Mouse (Mus musculus) cerebellum, postnatal 25 days (tissue): ENCODE results near the gene Slc22a14.

ENCODE experiments used
- DNase-seq, 2 experiments: peaks; one replicate each; pipeline ENCODE4 v3.0.0; 2021; ENCODE audit warnings: mixed read lengths in 2 of 2

Gene Slc22a14

GRCm38 (mm10) chr9:119192202-119192990, 173.0 kb downstream of the Slc22a14 start:
- DNase-seq: peak; percentile 60 to 78

- DNase-seq: no peak
Observed at GRCm38 (mm10) chr9:119181241-119181728, 184.1 kb downstream of the Slc22a14 start.

- no peak for DNase-seq
Observed at GRCm38 (mm10) chr9:119179292-119179691, 186.1 kb downstream of the Slc22a14 start.

GRCm38 (mm10) chr9:119167608-119168007, 197.7 kb downstream of the Slc22a14 start:
- no peak for DNase-seq

- no peak for DNase-seq
Observed at GRCm38 (mm10) chr9:119165548-119165947, 199.8 kb downstream of the Slc22a14 start.

- DNase-seq: no peak
Observed at GRCm38 (mm10) chr9:119164743-119165142, 200.6 kb downstream of the Slc22a14 start.

GRCm38 (mm10) chr9:119160689-119161088, 204.7 kb downstream of the Slc22a14 start:
- no peak for DNase-seq

- DNase-seq: no peak
Observed at GRCm38 (mm10) chr9:119158861-119159260, 206.5 kb downstream of the Slc22a14 start, which contains the start of gene Gm47289. Gene Gm47289 (plus strand): TSS chr9:119159161.

GRCm38 (mm10) chr9:119156278-119157201, 208.8 kb downstream of the Slc22a14 start, which contains the start of gene Acaa1b:
Gene Acaa1b (minus strand): TSS chr9:119157093.
- DNase-seq: peak; percentile 63 to 80

- DNase-seq: no peak
Observed at GRCm38 (mm10) chr9:119155826-119156225, 209.5 kb downstream of the Slc22a14 start.

GRCm38 (mm10) chr9:119155416-119155815, 209.9 kb downstream of the Slc22a14 start:
- no peak for DNase-seq

GRCm38 (mm10) chr9:119151751-119152150, 213.6 kb downstream of the Slc22a14 start:
- DNase-seq: no peak

GRCm38 (mm10) chr9:119149601-119150000, 215.8 kb downstream of the Slc22a14 start:
- no peak for DNase-seq

GRCm38 (mm10) chr9:119146098-119146770, 219.1 kb downstream of the Slc22a14 start:
- no peak for DNase-seq

- DNase-seq: no peak
Observed at GRCm38 (mm10) chr9:119145638-119146037, 219.7 kb downstream of the Slc22a14 start.

GRCm38 (mm10) chr9:119145137-119145536, 220.2 kb downstream of the Slc22a14 start:
- DNase-seq: no peak

- DNase-seq: peak; percentile 70 to 87
Observed at GRCm38 (mm10) chr9:119144696-119145095, 220.7 kb downstream of the Slc22a14 start.

- no peak for DNase-seq
Observed at GRCm38 (mm10) chr9:119143372-119143771, 222.0 kb downstream of the Slc22a14 start.

- no peak for DNase-seq
Observed at GRCm38 (mm10) chr9:119142066-119142465, 223.3 kb downstream of the Slc22a14 start.

- no peak for DNase-seq
Observed at GRCm38 (mm10) chr9:119138836-119139235, 226.5 kb downstream of the Slc22a14 start.

GRCm38 (mm10) chr9:119130692-119131091, 234.7 kb downstream of the Slc22a14 start:
- DNase-seq: no peak

GRCm38 (mm10) chr9:119128436-119129181, 236.7 kb downstream of the Slc22a14 start:
- DNase-seq: no peak
